Mouse (Mus musculus) embryonic fibroblast, embryonic 13.5 days (primary cell): ENCODE results near the gene Hdac5. TPM values are rescaled to one million over a fixed set of nuclear protein-coding genes. Genes with fewer than 3 reads are reported as not detected.

Source experiments
- H3K27ac ChIP-seq: 2 replicates; pipeline ENCODE4 v1.5.1; 2012; ENCODE audit warnings: low read length, control low read depth, inconsistent platforms; ENCODE audit not compliant: insufficient read depth
- H3K4me1 ChIP-seq: 2 replicates; pipeline ENCODE4 v1.6.1; 2011; ENCODE audit warnings: low read length; ENCODE audit not compliant: control insufficient read depth, insufficient read depth
- H3K4me3 ChIP-seq: 2 replicates; pipeline ENCODE4 v1.5.1; 2011; ENCODE audit warnings: mild to moderate bottlenecking, control low read depth, low read length; ENCODE audit not compliant: insufficient read depth
- CTCF ChIP-seq: IDR thresholded peaks from 2 replicates; pipeline ENCODE4 v1.5.1; 2011; ENCODE audit warnings: mild to moderate bottlenecking, control low read depth, low read length, moderate library complexity, borderline replicate concordance; ENCODE audit not compliant: insufficient read depth
- POLR2A ChIP-seq: IDR thresholded peaks from 2 replicates; pipeline ENCODE4 v1.6.1; 2011; ENCODE audit warnings: low read depth, mild to moderate bottlenecking, control low read depth, low read length, moderate library complexity
- polyA plus RNA-seq: library from polyadenylated mRNA; stranded (reverse); fragments of >200 nt; gene quantifications from 2 replicates; pipeline ENCODE4 v1.2.4, GENCODE M21; 2011; ENCODE audit warnings: low read depth; ENCODE audit not compliant: missing spikeins, insufficient read length

Hdac5 gene
- polyA plus RNA-seq, 1 experiment = 54.9 TPM

- TF ChIP-seq CTCF (no peak), POLR2A (no peak)
- no peak overlapping the region; the same call in 1 of the 2 replicates for H3K4me3 ChIP-seq
- peak overlapping the region; percentile 70 for H3K27ac ChIP-seq
- peaks cover 26% of the 10 kb centered on the region for H3K4me1 ChIP-seq
These were observed 13.7 kb downstream of the Hdac5 start for GRCm38 (mm10) chr11:102216056-102216885.

- Histone ChIP-seq H3K4me3 (no peak overlapping the region), H3K4me1 (peaks cover 26% of the 10 kb centered on the region), H3K27ac (peak overlapping the region; percentile 70)
- TF ChIP-seq POLR2A = no peak
- TF ChIP-seq CTCF = no peak
These were observed 14.5 kb downstream of the Hdac5 start for GRCm38 (mm10) chr11:102215511-102215910.

GRCm38 (mm10) chr11:102214430-102215156 lies 15.4 kb downstream of the Hdac5 start:
- TF ChIP-seq POLR2A (no peak), CTCF (no peak)
- H3K4me1 ChIP-seq = peaks cover 26% of the 10 kb centered on the region
- H3K27ac ChIP-seq = no peak overlapping the region
- H3K4me3 ChIP-seq = no peak overlapping the region

GRCm38 (mm10) chr11:102211936-102212341 lies 18.0 kb downstream of the Hdac5 start:
- Histone ChIP-seq H3K4me3 (no peak overlapping the region), H3K27ac (no peak overlapping the region), H3K4me1 (peaks cover 23% of the 10 kb centered on the region)
- TF ChIP-seq POLR2A = no peak
- no peak for TF ChIP-seq CTCF

GRCm38 (mm10) chr11:102211011-102211410 lies 19.0 kb downstream of the Hdac5 start:
- H3K27ac ChIP-seq = no peak overlapping the region
- H3K4me3 ChIP-seq = no peak overlapping the region
- TF ChIP-seq POLR2A = no peak
- TF ChIP-seq CTCF = no peak
- peaks cover 17% of the 10 kb centered on the region for H3K4me1 ChIP-seq

GRCm38 (mm10) chr11:102210185-102210584 lies 19.8 kb downstream of the Hdac5 start:
- TF ChIP-seq CTCF (no peak), POLR2A (no peak)
- no peak overlapping the region for H3K27ac ChIP-seq
- peaks cover 11% of the 10 kb centered on the region; the same call in 1 of the 2 replicates for H3K4me1 ChIP-seq
- H3K4me3 ChIP-seq = no peak overlapping the region

- H3K27ac ChIP-seq = no peak overlapping the region
- TF ChIP-seq CTCF = no peak
- TF ChIP-seq POLR2A = no peak
These were observed 20.2 kb downstream of the Hdac5 start for GRCm38 (mm10) chr11:102209742-102210141.

GRCm38 (mm10) chr11:102208846-102209245 lies 21.1 kb downstream of the Hdac5 start:
- Histone ChIP-seq H3K4me1 (peaks cover 11% of the 10 kb centered on the region; the same call in 1 of the 2 replicates), H3K4me3 (no peak overlapping the region), H3K27ac (no peak overlapping the region)
- no peak for TF ChIP-seq CTCF
- no peak for TF ChIP-seq POLR2A

More at GRCm38 (mm10) chr11:102209742-102210141, 20.2 kb downstream of the Hdac5 start:
- Histone ChIP-seq H3K4me3 (no peak overlapping the region), H3K4me1 (peaks cover 11% of the 10 kb centered on the region; the same call in 1 of the 2 replicates)

GRCm38 (mm10) chr11:102207825-102208777 lies 21.9 kb downstream of the Hdac5 start:
- H3K27ac ChIP-seq = no peak overlapping the region
- peaks cover 11% of the 10 kb centered on the region; the same call in 1 of the 2 replicates for H3K4me1 ChIP-seq
- TF ChIP-seq CTCF (no peak), POLR2A (no peak)
- no peak overlapping the region for H3K4me3 ChIP-seq
